Mouse (Mus musculus) adrenal gland, adult 8-10 months (tissue): ENCODE measurements around the gene Pou2f3. TPM values are rescaled to one million over a fixed set of nuclear protein-coding genes. Genes with fewer than 3 reads are reported as not detected.
"Not testable (repeated sequence)": the region's sequence is repeated elsewhere in the genome, so short reads cannot be mapped to it uniquely, and the experiment has no call there.

Experiments used
- DNase-seq: peaks from one replicate; pipeline ENCODE4 v3.0.0; 2022
- total RNA-seq, 4 experiments: library from RNA; stranded (reverse); gene quantifications; 2 replicates each; pipeline ENCODE4 v1.2.4; 2022

The Pou2f3 gene
- total RNA-seq, 4 experiments from 2014 or later, result 0.22 TPM; not detected in 3

GRCm38 (mm10) chr9:43155960-43156359 is 54.2 kb downstream of the Pou2f3 start:
- no peak for DNase-seq

GRCm38 (mm10) chr9:43151779-43152178 is 58.4 kb downstream of the Pou2f3 start:
- no peak for DNase-seq

DNA sequence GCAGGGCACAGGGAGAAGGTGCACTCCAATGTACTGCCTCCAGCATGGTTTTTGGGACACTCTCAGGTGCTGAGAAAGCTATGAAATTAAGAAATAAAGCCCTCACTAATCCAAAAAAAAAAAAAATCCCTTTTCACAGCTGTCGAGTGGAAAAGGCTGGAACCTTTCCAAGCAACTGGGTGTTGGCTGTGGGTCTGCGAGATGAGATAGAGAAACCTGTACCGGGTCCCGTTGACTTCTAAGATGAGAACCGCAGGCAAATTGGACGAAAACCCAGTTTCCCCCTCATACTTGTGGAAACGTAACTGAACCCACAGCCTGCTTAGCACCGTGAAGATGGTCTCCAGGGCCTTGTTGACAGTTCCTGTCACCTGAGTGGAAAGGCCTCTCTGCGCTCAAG is 59.2 kb downstream of the Pou2f3 start:
- no peak for DNase-seq

- DNase-seq, result no peak
Measured at GRCm38 (mm10) chr9:43150075-43150474, 60.1 kb downstream of the Pou2f3 start.

GRCm38 (mm10) chr9:43149498-43149897 is 60.7 kb downstream of the Pou2f3 start:
- no peak for DNase-seq

DNA sequence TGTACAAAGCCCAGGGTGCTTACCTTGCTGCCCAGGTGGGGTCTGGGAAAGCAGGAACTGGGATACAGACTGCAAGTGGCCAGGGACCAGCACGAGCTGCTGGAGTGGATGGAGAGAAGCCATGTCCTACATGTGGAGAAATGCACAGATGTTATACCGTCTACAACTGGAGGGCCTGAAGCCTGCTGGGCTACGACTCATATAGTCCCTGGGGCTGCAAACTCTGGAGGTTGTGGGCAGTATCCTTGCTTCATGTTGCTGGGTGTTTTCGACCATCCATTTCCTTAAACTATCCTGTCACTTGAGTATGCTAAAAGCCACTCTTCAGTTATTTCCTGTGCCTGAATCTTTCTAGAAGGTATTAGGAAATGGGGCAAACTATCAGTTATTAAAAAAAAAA is 65.0 kb downstream of the Pou2f3 start:
- DNase-seq, result no peak

- DNase-seq, result no peak
Measured at GRCm38 (mm10) chr9:43144206-43144810, 65.9 kb downstream of the Pou2f3 start.

DNA sequence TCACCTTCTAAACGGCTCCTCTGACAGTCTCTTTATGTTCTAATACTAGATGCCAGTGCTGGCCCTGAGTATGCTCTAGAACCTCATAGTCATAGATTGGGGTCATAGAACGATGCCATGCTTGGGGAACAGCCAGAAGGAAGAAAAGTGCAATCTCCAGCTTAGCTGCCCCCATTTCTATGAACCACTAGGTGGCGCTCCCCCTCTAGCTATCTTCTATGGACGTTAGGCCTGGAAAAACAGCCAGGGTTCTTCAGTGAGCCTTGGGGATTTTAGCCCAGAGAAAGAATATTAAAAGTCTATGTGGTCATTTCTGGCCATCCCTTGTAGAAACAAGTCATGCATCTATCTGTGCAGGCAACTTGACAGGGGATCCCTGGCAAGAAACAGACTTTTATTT is 68.3 kb downstream of the Pou2f3 start:
- peak; percentile 36 for DNase-seq

DNA sequence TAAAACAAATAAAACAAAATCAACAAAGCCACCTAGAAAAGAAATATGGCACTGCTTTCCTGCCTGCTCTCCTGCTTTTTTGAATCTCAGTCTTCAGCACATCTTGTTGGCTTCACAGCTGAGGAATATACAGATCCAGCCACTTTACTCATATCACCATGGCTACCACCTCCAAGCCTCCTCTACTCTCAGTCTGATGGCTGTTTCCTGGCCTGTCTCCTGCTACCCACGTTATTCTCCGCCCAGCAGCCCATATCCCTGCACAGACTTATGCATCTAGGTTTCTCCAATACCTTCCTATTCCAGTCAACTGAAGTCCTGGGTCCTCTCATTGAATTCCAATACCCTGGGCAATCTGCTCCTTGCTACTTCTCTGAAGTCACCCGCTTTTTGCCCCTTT is 76.6 kb downstream of the Pou2f3 start:
- no peak for DNase-seq

DNA sequence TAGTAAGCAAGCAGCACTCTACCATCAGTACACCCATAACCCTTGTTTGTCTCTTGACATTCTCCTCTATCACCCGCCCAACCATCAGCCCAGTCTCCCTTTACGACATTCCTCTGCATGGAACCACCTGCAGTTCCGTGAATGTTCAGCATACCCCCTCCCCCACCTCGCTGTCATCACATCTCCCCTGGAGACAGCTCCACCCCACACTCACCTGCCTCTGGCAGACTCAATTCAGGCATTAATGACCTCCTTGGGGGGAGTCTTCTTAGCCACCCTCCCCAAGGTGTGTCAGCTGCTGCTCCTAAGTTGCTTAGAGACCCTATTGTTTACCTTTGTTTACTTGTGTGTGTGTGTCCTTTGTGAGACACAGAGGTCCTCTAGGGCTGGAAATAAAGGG is 77.8 kb downstream of the Pou2f3 start:
- no peak for DNase-seq

DNA sequence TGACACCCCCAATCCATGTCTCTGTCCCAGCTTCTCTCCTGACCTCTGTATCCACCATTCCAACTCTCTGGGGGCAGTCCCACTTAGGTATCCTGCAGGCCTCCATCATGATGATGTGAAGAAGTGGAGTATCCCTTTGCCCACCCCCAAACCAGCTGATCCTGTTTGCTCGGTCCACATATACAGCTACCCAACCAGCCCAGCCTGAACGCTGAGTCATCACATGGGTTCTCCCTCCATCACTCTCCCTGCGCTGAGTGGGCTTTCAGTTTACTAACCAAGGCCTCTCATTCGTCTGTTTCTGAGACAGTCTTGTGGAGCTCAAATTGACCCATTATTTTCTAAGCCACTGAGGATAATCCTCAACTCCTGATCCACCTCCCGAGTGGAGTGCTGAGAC is 78.2 kb downstream of the Pou2f3 start:
- no peak for DNase-seq

DNA sequence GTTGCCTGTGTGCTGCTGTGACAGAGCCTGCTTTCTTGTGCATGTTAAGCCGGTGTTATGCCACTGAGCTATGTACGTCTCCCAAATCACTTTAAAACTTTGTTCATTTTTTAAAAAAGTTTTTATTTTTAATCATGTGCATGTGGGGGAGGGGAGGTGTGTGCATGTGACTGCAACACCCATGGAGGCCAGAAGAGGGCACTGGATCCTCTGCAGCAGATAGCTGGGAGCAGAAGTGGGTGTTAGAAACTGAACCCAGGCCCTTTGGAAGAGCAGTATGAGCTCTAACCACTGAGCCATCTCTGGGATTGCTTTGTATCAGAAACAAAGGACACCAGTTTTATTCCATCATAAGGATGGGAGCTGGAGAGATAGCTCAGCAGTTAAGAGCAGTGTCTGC is 79.5 kb downstream of the Pou2f3 start:
- DNase-seq, result no peak

DNA sequence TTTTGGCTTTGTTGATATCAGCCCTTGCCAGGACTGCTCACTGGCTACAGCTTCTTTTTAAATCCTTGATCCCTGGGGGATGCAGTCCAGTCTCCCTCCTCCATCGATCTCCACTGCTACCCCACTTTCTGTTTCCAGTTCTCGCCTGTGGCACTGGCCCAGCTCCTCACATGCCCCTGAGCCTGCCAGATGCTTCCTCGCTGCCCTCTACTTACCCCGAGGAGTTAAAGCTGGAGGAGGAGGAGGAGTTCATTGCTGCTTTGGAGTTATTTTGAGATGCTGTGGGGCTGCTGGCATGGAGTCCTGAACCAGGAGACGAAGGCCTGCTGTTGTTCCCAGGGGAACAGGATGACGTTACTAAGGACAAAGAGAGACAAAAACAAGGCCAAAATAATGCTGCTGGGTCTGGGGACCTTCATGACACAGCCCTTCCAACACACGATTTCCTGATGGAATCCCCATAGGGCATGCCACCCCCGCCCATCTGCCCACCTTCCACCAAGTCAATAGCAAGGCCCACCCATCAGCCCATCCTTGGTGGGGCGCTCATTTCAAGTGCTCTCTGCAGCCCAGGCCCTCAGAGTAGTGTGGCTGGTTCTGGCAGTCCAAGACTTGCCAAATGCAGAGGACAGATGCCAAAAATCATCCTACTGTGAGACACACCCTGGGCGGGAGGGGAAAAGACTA is 82.9 kb downstream of the Pou2f3 start:
- DNase-seq, result peak; percentile 55

DNA sequence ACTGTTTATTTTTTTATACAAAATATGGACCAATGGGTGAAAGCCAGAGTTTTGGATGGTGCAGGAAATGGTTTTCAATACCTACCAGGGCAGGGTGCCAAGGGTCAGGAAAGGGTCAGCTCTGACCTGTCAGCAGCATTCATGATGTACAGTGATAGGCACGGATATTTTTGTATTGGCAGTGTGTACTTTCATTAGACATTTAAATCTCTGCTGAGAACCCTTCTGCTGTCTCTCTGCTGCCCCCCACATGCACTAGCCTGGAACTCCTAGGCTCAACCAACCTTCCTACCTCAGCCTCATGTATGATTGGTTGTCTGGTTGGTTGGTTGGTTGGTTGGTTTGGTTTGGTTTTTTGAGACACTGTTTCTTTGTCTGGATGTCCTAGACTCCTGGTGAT is 87.8 kb downstream of the Pou2f3 start:
- no peak for DNase-seq

- DNase-seq, result not testable (repeated sequence)
Measured at GRCm38 (mm10) chr9:43121948-43122347, 88.2 kb downstream of the Pou2f3 start.

DNA sequence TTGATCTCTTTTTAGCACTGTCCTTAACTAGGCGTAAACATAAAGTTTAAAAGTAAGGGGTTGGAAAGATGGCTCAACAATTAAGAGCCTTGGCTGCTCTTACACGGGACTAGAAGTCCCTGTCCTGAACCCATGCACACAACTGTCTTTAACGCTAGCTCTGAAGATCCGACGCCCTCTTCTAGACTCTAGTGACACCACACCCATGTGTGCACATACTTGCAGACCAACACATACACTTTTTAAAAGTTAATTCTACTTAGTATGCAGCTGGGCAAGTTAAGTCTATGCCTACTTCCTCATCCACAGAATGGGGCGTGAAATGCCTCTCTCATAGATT is 93.2 kb downstream of the Pou2f3 start:
- no peak for DNase-seq

GRCm38 (mm10) chr9:43116134-43116996 is 93.8 kb downstream of the Pou2f3 start, which contains the start of gene Tmem136:
Tmem136 (minus strand) TSS chr9:43116570.
- DNase-seq, result no peak

DNA sequence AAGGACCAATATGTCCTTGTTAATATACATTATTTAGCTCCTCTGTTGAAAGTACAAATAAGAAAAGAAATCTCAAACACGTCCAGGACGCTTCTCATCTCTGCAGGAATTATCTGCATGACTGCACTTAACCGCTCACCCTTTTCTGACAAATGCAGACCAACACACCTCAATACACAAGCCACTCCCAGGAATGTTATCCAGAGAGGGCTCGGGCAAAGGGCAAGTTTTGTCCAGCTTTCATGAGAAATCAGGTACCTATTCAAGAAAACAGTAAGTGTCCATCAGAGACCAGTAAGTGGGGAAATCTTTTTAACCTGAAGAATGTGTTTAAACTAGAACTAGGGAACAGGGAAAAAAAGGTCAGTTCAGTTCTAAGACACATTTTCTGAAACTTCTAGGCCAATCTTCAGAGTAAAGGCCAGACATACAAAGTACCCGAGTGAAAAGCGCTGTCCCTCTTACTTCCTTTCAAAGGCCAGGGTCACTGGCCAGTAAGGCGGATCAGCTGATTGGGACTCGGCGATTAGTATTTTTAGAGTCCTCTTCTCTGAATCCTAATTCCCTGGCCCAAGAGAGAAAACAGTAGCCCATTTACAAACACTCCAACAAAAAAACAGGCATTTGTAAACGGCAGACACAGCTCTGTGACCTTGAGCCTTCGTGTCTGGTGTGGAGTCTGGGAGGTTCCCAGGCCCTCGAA is 94.6 kb downstream of the Pou2f3 start:
- no peak for DNase-seq

GRCm38 (mm10) chr9:43114833-43115232 is 95.3 kb downstream of the Pou2f3 start:
- no peak for DNase-seq

GRCm38 (mm10) chr9:43110286-43110980 is 99.7 kb downstream of the Pou2f3 start:
- no peak for DNase-seq

DNA sequence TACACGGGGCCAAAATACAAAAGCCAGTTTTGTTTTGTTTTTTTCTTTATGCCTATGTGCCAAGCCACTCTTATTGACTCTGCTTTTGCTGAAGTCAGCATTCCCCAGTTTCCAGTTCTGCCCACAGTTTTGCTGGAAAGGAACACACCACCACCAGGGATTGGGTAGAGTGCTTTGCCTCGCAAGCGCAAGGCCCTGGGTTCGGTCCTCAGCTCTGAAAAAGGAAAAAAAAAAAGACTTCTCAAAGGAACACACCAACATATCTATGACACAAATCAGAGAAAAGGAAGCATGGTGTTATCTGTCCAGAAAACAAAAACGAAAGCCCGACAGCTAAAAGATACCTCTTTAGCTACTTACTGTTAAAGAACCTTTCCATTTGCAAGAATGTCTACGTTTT is 101.0 kb downstream of the Pou2f3 start:
- no peak for DNase-seq

GRCm38 (mm10) chr9:43108721-43109120 is 101.4 kb downstream of the Pou2f3 start:
- DNase-seq, result no peak
